Mouse (Mus musculus): ENCODE data around the gene Scnn1a. TPM values are rescaled to one million over a fixed set of nuclear protein-coding genes. Genes with fewer than 3 reads are reported as not detected.

Scnn1a gene
- polyA plus RNA-seq, 1 experiment from 2014 or later: 0.67 TPM

DNA sequence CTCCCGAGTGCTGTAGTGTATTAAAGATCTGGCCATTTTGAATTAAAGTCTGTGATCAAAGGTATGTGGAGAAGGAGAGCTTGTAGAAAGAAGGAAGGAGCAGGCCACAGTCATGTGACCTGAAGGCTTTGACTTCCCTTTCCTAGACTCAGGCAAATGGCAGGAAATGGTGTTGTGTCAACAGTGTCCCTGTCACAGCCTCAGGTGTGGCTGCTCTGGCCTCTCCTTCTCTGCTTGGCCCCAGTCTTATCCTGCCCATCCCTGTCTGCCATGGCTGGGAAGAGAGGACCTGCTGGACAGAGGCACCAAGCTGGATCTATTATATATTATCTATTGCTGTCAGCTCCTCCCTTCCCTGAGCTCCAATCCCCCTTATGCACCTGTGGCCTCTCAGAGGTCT, 25.2 kb downstream of the Scnn1a start:
- H3K4me3 ChIP-seq (ENCODE audit: low read depth, low read length): no peak overlapping the region
- no peak for ATAC-seq (ENCODE audit: low read depth)
- 63% methylated on average over 1 of the region's 1 CpGs for WGBS
- no peaks in the 10 kb centered on the region for H3K36me3 ChIP-seq (ENCODE audit: control insufficient read depth, insufficient read depth, low read length)
- H3K4me1 ChIP-seq (ENCODE audit: control insufficient read depth, insufficient read depth, low read length): peaks cover 8% of the 10 kb centered on the region; the same call in 1 of the 2 replicates
- H3K4me2 ChIP-seq (ENCODE audit: low read depth, low read length): no peak overlapping the region
- H3K27me3 ChIP-seq (ENCODE audit: control insufficient read depth, insufficient read depth, low read length): no peaks in the 10 kb centered on the region; the same call in 1 of the 2 replicates
- H3K27ac ChIP-seq (ENCODE audit: low read depth, low read length): no peak overlapping the region
- H3K9me3 ChIP-seq (ENCODE audit: control insufficient read depth, low read length): no peaks in the 10 kb centered on the region
- H3K9ac ChIP-seq (replicated peaks; ENCODE audit: low read depth, low read length): no peak overlapping the region

- WGBS: 65% methylated on average over 2 of the region's 2 CpGs
- Histone ChIP-seq H3K9ac (replicated peaks; ENCODE audit: low read depth, low read length) (no peak overlapping the region), H3K9me3 (ENCODE audit: control insufficient read depth, low read length) (no peaks in the 10 kb centered on the region), H3K27ac (ENCODE audit: low read depth, low read length) (no peak overlapping the region), H3K4me1 (ENCODE audit: control insufficient read depth, insufficient read depth, low read length) (peaks cover 8% of the 10 kb centered on the region; the same call in 1 of the 2 replicates), H3K4me2 (ENCODE audit: low read depth, low read length) (no peak overlapping the region), H3K4me3 (ENCODE audit: low read depth, low read length) (no peak overlapping the region), H3K36me3 (ENCODE audit: control insufficient read depth, insufficient read depth, low read length) (no peaks in the 10 kb centered on the region), H3K27me3 (ENCODE audit: control insufficient read depth, insufficient read depth, low read length) (no peaks in the 10 kb centered on the region; the same call in 1 of the 2 replicates)
- no peak for ATAC-seq (ENCODE audit: low read depth)
These were observed 25.6 kb downstream of the Scnn1a start for GRCm38 (mm10) chr6:125346029-125346428.

DNA sequence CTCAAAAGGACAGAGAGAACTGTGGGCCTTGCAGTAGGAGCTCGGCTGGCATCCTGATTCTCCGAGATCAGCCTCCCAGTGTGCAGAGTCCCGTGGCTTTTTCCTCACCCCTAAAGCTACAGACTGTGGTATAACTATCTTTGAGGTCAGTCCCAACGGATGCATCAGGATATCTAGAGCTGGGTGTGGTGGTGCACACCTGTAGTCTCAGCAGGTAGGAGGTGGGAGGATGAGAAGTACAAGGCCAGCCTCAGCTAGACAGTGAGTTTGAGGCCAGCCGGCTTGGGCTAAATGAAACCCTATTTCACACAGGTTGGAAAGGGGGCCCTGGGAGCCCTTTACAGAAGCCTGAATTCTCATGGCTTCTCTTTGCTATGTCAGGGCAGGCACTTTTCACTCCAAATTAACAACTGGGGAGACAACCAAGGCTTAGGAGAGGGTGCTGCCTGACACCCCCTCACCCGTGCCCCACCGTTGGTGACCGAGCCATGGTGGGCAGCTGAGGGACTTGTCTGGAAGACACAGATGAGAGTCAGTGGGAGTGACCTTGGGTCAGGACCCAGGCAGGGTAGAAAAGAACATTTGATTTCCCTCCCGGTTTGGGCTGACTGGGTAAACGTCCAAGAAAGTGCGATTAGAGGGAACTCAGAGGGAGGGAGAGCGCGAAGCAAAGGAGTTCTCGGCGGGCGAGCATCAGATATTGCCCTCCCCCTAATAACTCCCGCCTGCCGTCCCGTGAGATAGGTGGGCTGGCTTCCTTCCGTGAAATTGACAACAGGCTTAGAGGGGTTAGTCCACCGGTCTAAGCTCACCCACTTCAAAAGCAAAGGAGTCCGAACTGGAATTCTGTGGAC, 28.5 kb downstream of the Scnn1a start, which contains the start of gene Tnfrsf1a:
Tnfrsf1a (plus strand) TSS at position 642 of the 854 bp plus-strand sequence.
- peak within 1 kb of the TSS; percentile 37 for H3K4me3 ChIP-seq (ENCODE audit: low read depth, low read length)
- H3K36me3 ChIP-seq (ENCODE audit: control insufficient read depth, insufficient read depth, low read length): no peaks in the 10 kb centered on the region
- peak within 1 kb of the TSS; percentile 58 for H3K4me2 ChIP-seq (ENCODE audit: low read depth, low read length)
- H3K27me3 ChIP-seq (ENCODE audit: control insufficient read depth, insufficient read depth, low read length): no peaks in the 10 kb centered on the region; the same call in 1 of the 2 replicates
- H3K9me3 ChIP-seq (ENCODE audit: control insufficient read depth, low read length): no peaks in the 10 kb centered on the region
- peaks cover 8% of the 10 kb centered on the region; the same call in 1 of the 2 replicates for H3K4me1 ChIP-seq (ENCODE audit: control insufficient read depth, insufficient read depth, low read length)
- WGBS: 5% methylated on average over 22 of the region's 22 CpGs
- H3K9ac ChIP-seq (replicated peaks; ENCODE audit: low read depth, low read length): peak within 1 kb of the TSS; percentile 18
- ATAC-seq (ENCODE audit: low read depth): no peak
- no peak within 1 kb of the TSS for H3K27ac ChIP-seq (ENCODE audit: low read depth, low read length)

- under 1% methylated on average over 27 of the region's 27 CpGs for WGBS
- Histone ChIP-seq H3K36me3 (ENCODE audit: control insufficient read depth, insufficient read depth, low read length) (no peaks in the 10 kb centered on the region), H3K4me1 (ENCODE audit: control insufficient read depth, insufficient read depth, low read length) (peaks cover 8% of the 10 kb centered on the region; the same call in 1 of the 2 replicates), H3K9me3 (ENCODE audit: control insufficient read depth, low read length) (no peaks in the 10 kb centered on the region), H3K4me3 (ENCODE audit: low read depth, low read length) (peak overlapping the region; percentile 37), H3K9ac (replicated peaks; ENCODE audit: low read depth, low read length) (peak overlapping the region; percentile 18), H3K27ac (ENCODE audit: low read depth, low read length) (no peak overlapping the region), H3K27me3 (ENCODE audit: control insufficient read depth, insufficient read depth, low read length) (no peaks in the 10 kb centered on the region; the same call in 1 of the 2 replicates), H3K4me2 (ENCODE audit: low read depth, low read length) (peak overlapping the region; percentile 58)
- peak; percentile 30; the same call in 1 of the 2 replicates for ATAC-seq (ENCODE audit: low read depth)
These were observed 29.2 kb downstream of the Scnn1a start for GRCm38 (mm10) chr6:125349575-125350230.

DNA sequence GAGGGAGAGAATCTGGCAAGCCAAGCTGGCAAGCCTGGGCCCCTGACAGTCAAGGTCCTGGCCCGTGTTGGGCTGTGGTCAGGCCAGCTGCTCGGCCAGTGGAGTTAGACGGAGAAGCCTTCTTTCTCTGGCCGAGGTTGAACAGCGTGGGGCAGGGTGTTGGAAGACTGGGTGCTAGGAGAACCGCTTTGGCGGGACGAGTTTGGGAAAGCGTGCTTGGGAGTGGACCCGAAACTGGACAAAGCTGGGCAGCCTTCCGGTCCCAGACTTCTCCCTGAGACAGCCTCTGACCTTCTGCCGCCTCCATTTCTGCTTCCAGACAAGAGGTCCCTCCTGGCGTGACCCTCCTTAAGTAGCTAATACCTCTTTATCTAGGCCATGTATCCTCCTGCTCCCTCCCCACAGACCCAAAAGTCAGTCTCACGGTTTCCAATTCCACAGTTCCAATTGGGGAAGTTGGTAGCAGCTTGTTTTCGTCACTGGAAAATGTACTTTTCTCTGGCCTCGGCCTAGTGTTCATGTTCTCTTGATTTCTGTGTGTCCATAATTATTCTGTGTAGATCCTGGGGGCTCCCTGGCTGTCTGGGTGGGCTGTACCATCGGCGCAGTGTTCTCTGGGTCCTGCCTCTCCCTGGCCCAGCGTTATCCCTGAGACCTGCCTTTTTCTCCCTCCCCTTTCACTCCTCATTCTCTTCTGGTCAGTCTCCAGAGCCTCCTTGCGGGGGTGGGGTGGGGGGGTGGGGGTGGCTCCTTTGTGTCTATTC, 30.0 kb downstream of the Scnn1a start:
- Histone ChIP-seq H3K27ac (ENCODE audit: low read depth, low read length) (no peak overlapping the region), H3K9ac (replicated peaks; ENCODE audit: low read depth, low read length) (peak overlapping the region; percentile 18; the same call in 1 of the 2 replicates), H3K4me2 (ENCODE audit: low read depth, low read length) (peak overlapping the region; percentile 58), H3K4me1 (ENCODE audit: control insufficient read depth, insufficient read depth, low read length) (peaks cover 14% of the 10 kb centered on the region; the same call in 1 of the 2 replicates), H3K36me3 (ENCODE audit: control insufficient read depth, insufficient read depth, low read length) (no peaks in the 10 kb centered on the region), H3K4me3 (ENCODE audit: low read depth, low read length) (peak overlapping the region; percentile 37), H3K9me3 (ENCODE audit: control insufficient read depth, low read length) (no peaks in the 10 kb centered on the region), H3K27me3 (ENCODE audit: control insufficient read depth, insufficient read depth, low read length) (no peaks in the 10 kb centered on the region; the same call in 1 of the 2 replicates)
- 0 out of 2 replicates have a peak, but pooled peaks have one; percentile 1 for ATAC-seq (ENCODE audit: low read depth)
- WGBS: 9% methylated on average over 20 of the region's 20 CpGs

- Histone ChIP-seq H3K4me2 (ENCODE audit: low read depth, low read length) (peak overlapping the region; percentile 58; the same call in 1 of the 2 replicates), H3K4me3 (ENCODE audit: low read depth, low read length) (no peak overlapping the region; the same call in 1 of the 2 replicates), H3K27ac (ENCODE audit: low read depth, low read length) (no peak overlapping the region), H3K27me3 (ENCODE audit: control insufficient read depth, insufficient read depth, low read length) (no peaks in the 10 kb centered on the region; the same call in 1 of the 2 replicates), H3K9me3 (ENCODE audit: control insufficient read depth, low read length) (no peaks in the 10 kb centered on the region), H3K36me3 (ENCODE audit: control insufficient read depth, insufficient read depth, low read length) (no peaks in the 10 kb centered on the region), H3K4me1 (ENCODE audit: control insufficient read depth, insufficient read depth, low read length) (peaks cover 14% of the 10 kb centered on the region; the same call in 1 of the 2 replicates), H3K9ac (replicated peaks; ENCODE audit: low read depth, low read length) (no peak overlapping the region)
- 88% methylated on average over 2 of the region's 2 CpGs for WGBS
- ATAC-seq (ENCODE audit: low read depth): no peak
These were observed 30.5 kb downstream of the Scnn1a start for GRCm38 (mm10) chr6:125350995-125351324.

- no peaks in the 10 kb centered on the region; the same call in 1 of the 2 replicates for H3K27me3 ChIP-seq (ENCODE audit: control insufficient read depth, insufficient read depth, low read length)
- H3K4me3 ChIP-seq (ENCODE audit: low read depth, low read length): no peak overlapping the region
- H3K4me2 ChIP-seq (ENCODE audit: low read depth, low read length): no peak overlapping the region
- H3K36me3 ChIP-seq (ENCODE audit: control insufficient read depth, insufficient read depth, low read length): no peaks in the 10 kb centered on the region
- 74% methylated on average over 8 of the region's 8 CpGs for WGBS
- no peak for ATAC-seq (ENCODE audit: low read depth)
- no peak overlapping the region for H3K27ac ChIP-seq (ENCODE audit: low read depth, low read length)
- H3K4me1 ChIP-seq (ENCODE audit: control insufficient read depth, insufficient read depth, low read length): peaks cover 14% of the 10 kb centered on the region; the same call in 1 of the 2 replicates
- no peak overlapping the region for H3K9ac ChIP-seq (replicated peaks; ENCODE audit: low read depth, low read length)
- no peaks in the 10 kb centered on the region for H3K9me3 ChIP-seq (ENCODE audit: control insufficient read depth, low read length)
These were observed 31.0 kb downstream of the Scnn1a start for GRCm38 (mm10) chr6:125351368-125352045.

- Histone ChIP-seq H3K27ac (ENCODE audit: low read depth, low read length) (no peak overlapping the region), H3K4me2 (ENCODE audit: low read depth, low read length) (no peak overlapping the region), H3K4me1 (ENCODE audit: control insufficient read depth, insufficient read depth, low read length) (peaks cover 14% of the 10 kb centered on the region; the same call in 1 of the 2 replicates), H3K9me3 (ENCODE audit: control insufficient read depth, low read length) (no peaks in the 10 kb centered on the region), H3K4me3 (ENCODE audit: low read depth, low read length) (no peak overlapping the region), H3K36me3 (ENCODE audit: control insufficient read depth, insufficient read depth, low read length) (no peaks in the 10 kb centered on the region), H3K9ac (replicated peaks; ENCODE audit: low read depth, low read length) (no peak overlapping the region), H3K27me3 (ENCODE audit: control insufficient read depth, insufficient read depth, low read length) (no peaks in the 10 kb centered on the region; the same call in 1 of the 2 replicates)
- WGBS: 74% methylated on average over 5 of the region's 5 CpGs
- no peak for ATAC-seq (ENCODE audit: low read depth)
These were observed 31.6 kb downstream of the Scnn1a start for GRCm38 (mm10) chr6:125352046-125352384.
